Mouse (Mus musculus): Measurements from ENCODE around the gene Csf2rb. TPM values are rescaled to one million over a fixed set of nuclear protein-coding genes. Genes with fewer than 3 reads are reported as not detected.

Gene Csf2rb
- total RNA-seq, 1 experiment from 2014 or later, result 134 TPM

- ATAC-seq (replicated peaks; ENCODE audit: insufficient number of reproducible peaks, low FRiP score, low TSS enrichment, poor library complexity, severe bottlenecking), result no peak
Measured at GRCm38 (mm10) chr15:78367811-78368210, 42.3 kb downstream of the Csf2rb start.

GRCm38 (mm10) chr15:78368926-78369346 lies 43.4 kb downstream of the Csf2rb start:
- ATAC-seq (replicated peaks; ENCODE audit: insufficient number of reproducible peaks, low FRiP score, low TSS enrichment, poor library complexity, severe bottlenecking), result peak; percentile 81

- ATAC-seq (replicated peaks; ENCODE audit: insufficient number of reproducible peaks, low FRiP score, low TSS enrichment, poor library complexity, severe bottlenecking), result no peak
Measured at GRCm38 (mm10) chr15:78369641-78370040, 44.1 kb downstream of the Csf2rb start.

GRCm38 (mm10) chr15:78372796-78373195 lies 47.2 kb downstream of the Csf2rb start:
- no peak for ATAC-seq (replicated peaks; ENCODE audit: insufficient number of reproducible peaks, low FRiP score, low TSS enrichment, poor library complexity, severe bottlenecking)

GRCm38 (mm10) chr15:78374204-78374603 lies 48.7 kb downstream of the Csf2rb start:
- ATAC-seq (replicated peaks; ENCODE audit: insufficient number of reproducible peaks, low FRiP score, low TSS enrichment, poor library complexity, severe bottlenecking), result no peak

- ATAC-seq (replicated peaks; ENCODE audit: insufficient number of reproducible peaks, low FRiP score, low TSS enrichment, poor library complexity, severe bottlenecking), result no peak
Measured at GRCm38 (mm10) chr15:78377859-78378258, 52.3 kb downstream of the Csf2rb start.

GRCm38 (mm10) chr15:78378556-78378955 lies 53.0 kb downstream of the Csf2rb start:
- ATAC-seq (replicated peaks; ENCODE audit: insufficient number of reproducible peaks, low FRiP score, low TSS enrichment, poor library complexity, severe bottlenecking), result no peak

GRCm38 (mm10) chr15:78380208-78380607 lies 54.7 kb downstream of the Csf2rb start:
- ATAC-seq (replicated peaks; ENCODE audit: insufficient number of reproducible peaks, low FRiP score, low TSS enrichment, poor library complexity, severe bottlenecking), result no peak

- ATAC-seq (replicated peaks; ENCODE audit: insufficient number of reproducible peaks, low FRiP score, low TSS enrichment, poor library complexity, severe bottlenecking), result no peak
Measured at GRCm38 (mm10) chr15:78380741-78381140, 55.2 kb downstream of the Csf2rb start.

- ATAC-seq (replicated peaks; ENCODE audit: insufficient number of reproducible peaks, low FRiP score, low TSS enrichment, poor library complexity, severe bottlenecking), result no peak
Measured at GRCm38 (mm10) chr15:78382115-78382514, 56.6 kb downstream of the Csf2rb start.

- no peak for ATAC-seq (replicated peaks; ENCODE audit: insufficient number of reproducible peaks, low FRiP score, low TSS enrichment, poor library complexity, severe bottlenecking)
Measured at GRCm38 (mm10) chr15:78383450-78384219, 58.1 kb downstream of the Csf2rb start.

GRCm38 (mm10) chr15:78384220-78385116 lies 58.9 kb downstream of the Csf2rb start:
- ATAC-seq (replicated peaks; ENCODE audit: insufficient number of reproducible peaks, low FRiP score, low TSS enrichment, poor library complexity, severe bottlenecking), result no peak

GRCm38 (mm10) chr15:78385564-78385963 lies 60.0 kb downstream of the Csf2rb start:
- ATAC-seq (replicated peaks; ENCODE audit: insufficient number of reproducible peaks, low FRiP score, low TSS enrichment, poor library complexity, severe bottlenecking), result no peak

- no peak for ATAC-seq (replicated peaks; ENCODE audit: insufficient number of reproducible peaks, low FRiP score, low TSS enrichment, poor library complexity, severe bottlenecking)
Measured at GRCm38 (mm10) chr15:78390855-78391254, 65.3 kb downstream of the Csf2rb start.

- ATAC-seq (replicated peaks; ENCODE audit: insufficient number of reproducible peaks, low FRiP score, low TSS enrichment, poor library complexity, severe bottlenecking), result no peak
Measured at GRCm38 (mm10) chr15:78395478-78395962, 70.0 kb downstream of the Csf2rb start, which contains the start of gene Tex33. Gene Tex33, minus strand, starts transcription at chr15:78395912.

GRCm38 (mm10) chr15:78401345-78401744 lies 75.8 kb downstream of the Csf2rb start:
- no peak for ATAC-seq (replicated peaks; ENCODE audit: insufficient number of reproducible peaks, low FRiP score, low TSS enrichment, poor library complexity, severe bottlenecking)

GRCm38 (mm10) chr15:78401921-78402320 lies 76.4 kb downstream of the Csf2rb start:
- no peak for ATAC-seq (replicated peaks; ENCODE audit: insufficient number of reproducible peaks, low FRiP score, low TSS enrichment, poor library complexity, severe bottlenecking)

GRCm38 (mm10) chr15:78402423-78402822 lies 76.9 kb downstream of the Csf2rb start:
- no peak for ATAC-seq (replicated peaks; ENCODE audit: insufficient number of reproducible peaks, low FRiP score, low TSS enrichment, poor library complexity, severe bottlenecking)

GRCm38 (mm10) chr15:78403301-78403741 lies 77.8 kb downstream of the Csf2rb start:
- ATAC-seq (replicated peaks; ENCODE audit: insufficient number of reproducible peaks, low FRiP score, low TSS enrichment, poor library complexity, severe bottlenecking), result no peak
